Mouse (Mus musculus) midbrain, embryonic 16.5 days (tissue): Measurements from ENCODE around the gene Gucy2c. TPM values are rescaled to one million over a fixed set of nuclear protein-coding genes. Genes with fewer than 3 reads are reported as not detected.

Source experiments
- ATAC-seq: fragments of 200-750 bp; cut with Nextera tagmentation; 2 replicates; pipeline ENCODE4 v1.8.0; 2017; ENCODE audit warnings: moderate TSS enrichment
- H3K27ac ChIP-seq: fragments of 300-500 bp; sonication (generic); 2 replicates; pipeline ENCODE4 v1.5.1; 2014; ENCODE audit warnings: mild to moderate bottlenecking, low read length, mixed read lengths
- H3K27me3 ChIP-seq: fragments of 300-500 bp; sonication (generic); 2 replicates; pipeline ENCODE4 v1.6.1; 2014; ENCODE audit warnings: low read depth, low read length, mixed read lengths; ENCODE audit not compliant: control insufficient read depth, insufficient read depth
- H3K36me3 ChIP-seq: fragments of 300-500 bp; sonication (generic); 2 replicates; pipeline ENCODE4 v1.6.1; 2014; ENCODE audit warnings: mild to moderate bottlenecking, low read length, moderate library complexity, mixed read lengths; ENCODE audit not compliant: control insufficient read depth, insufficient read depth
- H3K4me1 ChIP-seq: fragments of 300-500 bp; sonication (generic); 2 replicates; pipeline ENCODE4 v1.6.1; 2014; ENCODE audit warnings: mild to moderate bottlenecking, low read length, mixed read lengths; ENCODE audit not compliant: control insufficient read depth, insufficient read depth
- H3K4me2 ChIP-seq: fragments of 300-500 bp; sonication (generic); 2 replicates; pipeline ENCODE4 v1.6.1; 2014; ENCODE audit warnings: mild to moderate bottlenecking, low read length, mixed read lengths
- H3K4me3 ChIP-seq: fragments of 300-500 bp; sonication (generic); 2 replicates; pipeline ENCODE4 v1.5.1; 2014; ENCODE audit warnings: low read depth, mild to moderate bottlenecking, low read length, moderate library complexity, mixed read lengths
- H3K9ac ChIP-seq: fragments of 300-500 bp; sonication (generic); 2 replicates; pipeline ENCODE4 v1.6.1; 2014; ENCODE audit warnings: low read depth, low read length, mixed read lengths
- H3K9me3 ChIP-seq: fragments of 300-500 bp; sonication (generic); replicated peaks from 2 replicates; pipeline ENCODE4 v1.6.1; 2014; ENCODE audit warnings: mild to moderate bottlenecking, low read length, mixed read lengths; ENCODE audit not compliant: control insufficient read depth, poor library complexity, severe bottlenecking
- WGBS: fragments of 180-500 bp; shearing (Covaris S2); extraction: QIAGEN DNeasy Blood & Tissue Kit; methylation state at CpG from one replicate; pipeline ENCODE4 v1.1.7; 2014; 5-methylcytosine and 5-hydroxymethylcytosine counted together
- microRNA-seq: library from miRNA; unstranded; fragments of <30 nt; microRNA quantifications from one replicate; pipeline ENCODE4, GENCODE M21; 2017
- polyA plus RNA-seq: library from polyadenylated mRNA; unstranded; fragments of >200 nt; fragmentation: Nextera tagmentation; extraction: Ambion mirVana; gene quantifications from 2 replicates; pipeline ENCODE4 v1.2.1, GENCODE M21; 2015

Gene Gucy2c
- polyA plus RNA-seq, 1 experiment from 2014 or later: 0.69 TPM

DNA sequence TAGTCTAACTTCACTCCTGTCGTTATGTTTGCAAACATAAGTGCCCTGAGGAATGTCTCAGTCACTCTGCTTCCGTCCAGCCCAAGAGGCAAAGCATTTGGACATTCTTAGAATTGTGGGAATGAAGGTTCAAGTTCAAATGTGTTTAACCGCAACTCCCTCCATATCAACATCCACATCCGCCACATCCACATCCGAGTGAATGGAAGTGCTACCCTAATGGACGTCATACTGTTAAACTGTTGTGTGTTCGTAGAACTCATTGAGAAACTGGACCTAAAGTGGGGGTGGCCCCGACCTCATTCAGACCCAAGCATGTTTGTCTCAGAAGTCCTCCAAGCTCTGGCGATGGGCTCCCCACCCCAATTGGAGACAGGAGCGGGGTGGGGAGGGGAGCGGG lies 125.8 kb downstream of the Gucy2c start:
- Histone ChIP-seq H3K9ac (no peak overlapping the region), H3K36me3 (no peaks in the 10 kb centered on the region), H3K9me3 (no peaks in the 10 kb centered on the region), H3K4me2 (no peak overlapping the region), H3K27me3 (peaks cover under 1% of the 10 kb centered on the region; the same call in 1 of the 2 replicates), H3K27ac (no peak overlapping the region), H3K4me1 (no peaks in the 10 kb centered on the region), H3K4me3 (no peak overlapping the region)
- 68% methylated on average over 11 of the region's 11 CpGs for WGBS
- no peak for ATAC-seq

DNA sequence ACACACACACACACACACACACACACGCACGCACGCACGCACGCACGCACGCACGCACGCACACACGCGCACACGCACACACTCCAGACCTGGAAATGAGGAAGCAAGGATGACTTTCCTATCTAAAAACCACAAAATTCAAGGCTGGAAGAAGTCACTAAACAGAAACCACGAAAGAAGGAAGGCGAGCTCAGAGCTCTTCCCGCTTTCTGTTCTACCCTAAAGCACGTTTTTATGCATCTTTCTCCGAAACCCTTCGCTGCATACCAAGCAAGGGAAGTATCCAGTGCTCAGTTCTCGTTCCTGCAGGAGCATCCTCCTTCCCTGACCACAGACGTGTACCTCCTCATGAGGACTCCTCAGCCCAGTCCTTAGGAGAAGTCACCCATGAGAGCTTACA lies 127.1 kb downstream of the Gucy2c start:
- no peak overlapping the region for H3K4me3 ChIP-seq
- WGBS: 96% methylated on average over 20 of the region's 20 CpGs
- H3K4me1 ChIP-seq: no peaks in the 10 kb centered on the region
- ATAC-seq: no peak
- no peak overlapping the region for H3K4me2 ChIP-seq
- no peak overlapping the region for H3K9ac ChIP-seq
- H3K36me3 ChIP-seq: no peaks in the 10 kb centered on the region
- no peaks in the 10 kb centered on the region for H3K9me3 ChIP-seq
- H3K27ac ChIP-seq: no peak overlapping the region
- no peaks in the 10 kb centered on the region for H3K27me3 ChIP-seq

DNA sequence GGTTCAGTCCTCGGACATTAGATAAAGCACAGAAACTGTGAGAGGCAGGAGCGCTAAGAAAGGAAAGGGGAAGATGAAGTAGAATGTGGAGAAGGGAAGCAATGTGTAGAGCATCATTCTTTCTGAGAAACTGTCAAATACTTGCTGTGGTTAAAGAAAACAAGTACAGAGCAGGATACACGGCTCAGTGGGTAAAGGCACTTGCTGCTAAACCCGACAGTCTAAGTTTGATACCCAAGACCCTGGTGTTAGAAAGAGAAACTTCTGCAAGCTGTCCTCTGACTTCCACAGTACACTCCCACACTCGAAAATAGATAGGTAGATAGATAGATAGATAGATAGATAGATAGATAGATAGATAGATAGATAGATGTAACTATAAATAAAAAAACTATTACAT lies 128.2 kb downstream of the Gucy2c start:
- Histone ChIP-seq H3K27ac (no peak overlapping the region), H3K4me1 (no peaks in the 10 kb centered on the region), H3K4me3 (no peak overlapping the region), H3K9ac (no peak overlapping the region), H3K36me3 (no peaks in the 10 kb centered on the region), H3K9me3 (no peaks in the 10 kb centered on the region), H3K4me2 (no peak overlapping the region), H3K27me3 (no peaks in the 10 kb centered on the region)
- ATAC-seq: no peak
- WGBS: 77% methylated on average over 5 of the region's 5 CpGs

DNA sequence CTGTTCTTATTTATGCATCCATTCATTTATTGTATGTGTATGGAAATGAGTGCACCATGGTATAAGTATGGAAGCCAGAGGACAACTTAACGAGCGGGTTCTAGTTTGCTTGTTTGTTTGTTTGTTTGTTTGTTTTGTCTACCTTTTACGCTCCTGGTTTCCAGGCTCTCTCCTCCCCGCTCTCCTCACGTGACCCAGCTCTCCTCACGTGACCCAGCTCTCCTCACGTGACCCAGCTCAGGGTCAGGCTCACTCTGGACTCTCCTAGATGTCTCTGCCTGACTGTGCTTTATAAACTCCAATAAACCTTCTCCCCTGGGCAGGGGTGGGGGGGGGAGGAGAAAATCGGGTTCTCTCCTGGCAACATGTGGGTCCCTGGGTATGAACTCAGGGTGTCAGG lies 130.9 kb downstream of the Gucy2c start:
- Histone ChIP-seq H3K4me1 (no peaks in the 10 kb centered on the region), H3K9me3 (no peaks in the 10 kb centered on the region), H3K4me2 (no peak overlapping the region), H3K4me3 (no peak overlapping the region), H3K9ac (no peak overlapping the region), H3K36me3 (no peaks in the 10 kb centered on the region), H3K27me3 (no peaks in the 10 kb centered on the region), H3K27ac (no peak overlapping the region)
- WGBS: 94% methylated on average over 8 of the region's 8 CpGs
- ATAC-seq: no peak

DNA sequence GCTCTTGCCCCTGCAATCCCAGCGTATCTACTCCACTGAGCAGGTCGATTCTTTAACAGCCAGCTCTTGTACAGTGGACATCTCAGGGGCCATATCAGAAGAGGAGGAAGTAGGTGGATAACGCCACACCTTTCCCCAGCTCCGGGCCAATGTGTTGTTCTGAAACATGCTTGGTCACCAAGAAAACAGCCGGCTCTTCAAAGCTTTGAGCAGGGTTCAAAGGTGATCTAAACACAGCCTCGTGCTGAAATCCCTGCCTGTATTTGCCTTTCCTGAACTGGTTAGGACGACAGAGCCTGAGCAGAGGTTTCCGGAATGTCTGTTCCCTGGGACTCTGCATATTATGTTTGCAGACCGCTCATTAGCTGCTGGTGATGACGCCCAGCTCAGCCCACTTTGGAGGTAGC lies 134.1 kb downstream of the Gucy2c start:
- Histone ChIP-seq H3K27me3 (no peaks in the 10 kb centered on the region), H3K9me3 (no peaks in the 10 kb centered on the region), H3K36me3 (no peaks in the 10 kb centered on the region), H3K4me3 (no peak overlapping the region), H3K27ac (no peak overlapping the region), H3K4me2 (no peak overlapping the region), H3K9ac (no peak overlapping the region), H3K4me1 (no peaks in the 10 kb centered on the region)
- WGBS: 81% methylated on average over 10 of the region's 10 CpGs
- no peak for ATAC-seq

Small RNA genes within 50 kb of the gene (microRNA-seq; reads per million reads assigned to microRNA genes)
- gene Gm44364: not detected

Other genes with a start within 250 kb of the Gucy2c start
- gene Plbd1, start 119.8 kb downstream of the Gucy2c start, polyA plus RNA-seq: 0.22 and 0.54 TPM in 2 replicates
- gene Hist4h4, start 22.6 kb upstream of the Gucy2c start, polyA plus RNA-seq: 0.68 and 0.70 TPM in 2 replicates
- gene H2afj, start 26.5 kb upstream of the Gucy2c start, polyA plus RNA-seq: 106 and 119 TPM in 2 replicates
- gene BC049715, start 45.9 kb upstream of the Gucy2c start, polyA plus RNA-seq: 0.85 and 1.1 TPM in 2 replicates
- 74.2 and 80.5 TPM in 2 replicates for gene Wbp11, start 46.5 kb upstream of the Gucy2c start, polyA plus RNA-seq
- 1.2 and 1.8 TPM in 2 replicates for gene Smco3, start 53.7 kb upstream of the Gucy2c start, polyA plus RNA-seq
- 0.19 and 0.20 TPM in 2 replicates for gene Art4, start 76.0 kb upstream of the Gucy2c start, polyA plus RNA-seq
- 11.2 and 16.3 TPM in 2 replicates for gene Mgp, start 94.1 kb upstream of the Gucy2c start, polyA plus RNA-seq
- gene Erp27, start 140.4 kb upstream of the Gucy2c start, polyA plus RNA-seq: 0.18 TPM in 1 of 2 replicates, not detected in the other
- gene Pde6h, start 142.1 kb upstream of the Gucy2c start, polyA plus RNA-seq: 0.08 TPM in 1 of 2 replicates, not detected in the other
- gene Arhgdib, start 160.1 kb upstream of the Gucy2c start, polyA plus RNA-seq: 11.9 and 12.7 TPM in 2 replicates